In the genomic region with DNA sequence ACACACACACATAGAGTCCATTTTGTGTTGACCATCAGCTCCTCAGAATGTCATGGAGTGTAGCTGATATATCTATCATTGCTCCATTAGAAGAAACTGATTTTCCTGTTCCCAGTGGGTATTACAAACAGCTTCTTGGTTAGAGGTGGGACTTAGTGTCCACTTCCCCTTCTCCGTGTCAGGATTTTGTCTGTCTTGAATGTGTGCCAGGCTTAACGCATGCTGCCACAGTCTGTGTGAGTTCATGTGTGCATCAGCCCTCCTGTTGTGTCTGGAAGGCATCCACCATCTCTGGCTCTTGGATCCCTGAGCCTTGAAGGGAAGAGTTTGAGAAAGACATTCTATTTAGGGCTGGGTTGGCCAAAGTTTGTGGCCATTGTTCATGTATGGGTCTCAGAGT, we compare ENCODE assay signal across 23 mouse cellular contexts. TPM values are rescaled to one million over a fixed set of nuclear protein-coding genes. Genes with fewer than 3 reads are reported as not detected.
DNase-seq lines count a peak whose midpoint lies in the region; ATAC-seq and TF ChIP-seq lines count a peak whose summit lies in the region.
"Had no signal": no experiment of that assay in that cellular context is flagged by ENCODE, and none has a peak within 500 bp of the region (broad histone marks: within the 10 kb centered on the region; RNA-seq: fewer than 3 reads in every experiment).

No protein-coding gene starts in this region.

- DNase-seq in cerebellum, postnatal 25 days, result peak; percentile 10 to 31
- DNase-seq in cerebellum, adult 9-11 months, result no peak
- peak; percentile 3 for DNase-seq in liver, adult 2 months (ENCODE audit: extremely low read depth, low read depth, low spot score)
- DNase-seq in 416B (ENCODE audit: low read depth), result peak; percentile 41
- DNase-seq in brain, embryonic 14.5 days (ENCODE audit: low read depth), result peak; percentile 42
- DNase-seq in adrenal gland, postnatal 14 days, result no peak
- DNase-seq: cerebellum, adult 11 months; forebrain, postnatal 0 days; layer of hippocampus, postnatal 36 days; liver, embryonic 13.5 days; midbrain, embryonic 14.5 days; right cerebral cortex, adult 18-20 months; thymus, postnatal 4 days had no signal

- no peak for TF ChIP-seq POLR2A in liver, adult 2 months (IDR thresholded peaks at IDR 0.05; ENCODE audit: extremely low read depth, insufficient read depth, low read length)
- no peak for TF ChIP-seq POLR2A in brain, embryonic 14.5 days (IDR thresholded peaks at IDR 0.05; ENCODE audit: borderline replicate concordance, extremely low read depth, insufficient read depth, insufficient read length, poor library complexity, severe bottlenecking)

- H3K27me3 ChIP-seq in liver, adult 2 months (ENCODE audit: control insufficient read depth, insufficient read depth, low read length), result no peaks in the 10 kb centered on the region
- no peaks in the 10 kb centered on the region for H3K27me3 ChIP-seq in liver, embryonic 12.5 days (replicated peaks)
- H3K27me3 ChIP-seq: embryonic facial prominence, embryonic 13.5 days; heart, embryonic 13.5 days; hindbrain, embryonic 15.5 days; limb, embryonic 13.5 days; liver, embryonic 13.5 days; neural tube, embryonic 15.5 days had no signal

- H3K4me2 ChIP-seq in liver, embryonic 12.5 days, result no peak overlapping the region
- H3K4me2 ChIP-seq: embryonic facial prominence, embryonic 13.5 days; heart, embryonic 13.5 days; hindbrain, embryonic 15.5 days; limb, embryonic 13.5 days; liver, embryonic 13.5 days; neural tube, embryonic 15.5 days had no signal

- H3K9me3 ChIP-seq in liver, embryonic 12.5 days (replicated peaks), result no peaks in the 10 kb centered on the region
- H3K9me3 ChIP-seq: forebrain, embryonic 10.5 days; heart, embryonic 13.5 days; hindbrain, embryonic 15.5 days; limb, embryonic 13.5 days; liver, embryonic 13.5 days; neural tube, embryonic 15.5 days had no signal

- no peak overlapping the region for H3K9ac ChIP-seq in liver, adult 2 months (ENCODE audit: low read depth, low read length)
- no peak overlapping the region for H3K9ac ChIP-seq in liver, embryonic 12.5 days
- H3K9ac ChIP-seq: embryonic facial prominence, embryonic 13.5 days; forebrain, postnatal 0 days; heart, embryonic 13.5 days; hindbrain, embryonic 15.5 days; limb, embryonic 13.5 days; liver, embryonic 13.5 days; neural tube, embryonic 15.5 days had no signal

- TF ChIP-seq CTCF in liver, adult 2 months (IDR thresholded peaks at IDR 0.05; ENCODE audit: low read depth, low read length), result no peak
- TF ChIP-seq CTCF in brain, embryonic 14.5 days (IDR thresholded peaks at IDR 0.05; ENCODE audit: borderline replicate concordance, extremely low read depth, insufficient read depth, insufficient read length), result no peak

- WGBS in liver, adult 2 months, result 45% methylated on average over 2 of the region's 2 CpGs
- WGBS in liver, embryonic 12.5 days (ENCODE audit: insufficient replicate concordance), result 37% methylated on average over 2 of the region's 2 CpGs

- H3K27ac ChIP-seq in liver, adult 2 months (replicated peaks; ENCODE audit: insufficient read depth, low read depth, low read length), result no peak overlapping the region
- H3K27ac ChIP-seq in liver, embryonic 12.5 days, result no peak overlapping the region
- H3K27ac ChIP-seq: embryonic facial prominence, embryonic 13.5 days; forebrain, embryonic 10.5 days; heart, embryonic 13.5 days; hindbrain, embryonic 15.5 days; kidney, postnatal 0 days; limb, embryonic 13.5 days; liver, embryonic 13.5 days; neural tube, embryonic 15.5 days had no signal

- H3K36me3 ChIP-seq in liver, adult 2 months (ENCODE audit: control insufficient read depth, insufficient read depth, low read length), result no peaks in the 10 kb centered on the region
- H3K36me3 ChIP-seq in liver, embryonic 12.5 days, result no peaks in the 10 kb centered on the region
- H3K36me3 ChIP-seq: embryonic facial prominence, embryonic 13.5 days; forebrain, embryonic 10.5 days; heart, embryonic 13.5 days; hindbrain, embryonic 15.5 days; limb, embryonic 13.5 days; liver, embryonic 13.5 days; neural tube, embryonic 15.5 days had no signal

- H3K4me1 ChIP-seq in liver, adult 2 months (ENCODE audit: control insufficient read depth, insufficient read depth, low read length), result peaks cover 3% of the 10 kb centered on the region; the same call in 1 of the 2 replicates
- H3K4me1 ChIP-seq in liver, embryonic 12.5 days, result no peaks in the 10 kb centered on the region
- H3K4me1 ChIP-seq: embryonic facial prominence, embryonic 13.5 days; hindbrain, embryonic 15.5 days; liver, embryonic 13.5 days; neural tube, embryonic 15.5 days had no signal

- no peak for ATAC-seq in liver, embryonic 12.5 days
- ATAC-seq in megakaryocyte-erythroid progenitor cell, adult 5-6 weeks (replicated peaks; ENCODE audit: low FRiP score, low TSS enrichment, poor library complexity, severe bottlenecking), result no peak
- ATAC-seq: CD4-positive, CD25-positive, alpha-beta regulatory T cell, adult 4 months had no signal

- no peaks in the 10 kb centered on the region for H3K79me2 ChIP-seq in liver, adult 2 months (ENCODE audit: control insufficient read depth, insufficient read depth, low read length)

- no peak overlapping the region for H3K4me3 ChIP-seq in liver, adult 2 months (ENCODE audit: insufficient read depth, low read depth, low read length)
- H3K4me3 ChIP-seq in liver, embryonic 12.5 days, result no peak overlapping the region
- H3K4me3 ChIP-seq: embryonic facial prominence, embryonic 13.5 days; forebrain, embryonic 10.5 days; heart, embryonic 13.5 days; hindbrain, embryonic 15.5 days; limb, embryonic 13.5 days; liver, embryonic 13.5 days; neural tube, embryonic 15.5 days had no signal

RNA-seq across cellular contexts. Expression of gene Slc1a1, which starts 57.2 kb away (rescaled TPM):
- 0.27 TPM in 1 of 2 replicates, not detected in the other for total RNA-seq in liver, adult 2 months (2014; rRNA removed)
- polyA plus RNA-seq in liver, adult 2 months (2012; rRNA removed), result not detected in 2 replicates
- 0.04 and 0.06 TPM in 2 replicates for polyA plus RNA-seq in liver, embryonic 12.5 days (2016; fragmentation: Nextera tagmentation; extraction: Ambion mirVana)
- 15.0 and 22.2 TPM in 2 replicates for polyA plus RNA-seq in brain, embryonic 14.5 days (2012; rRNA removed)
- 1.4 and 1.6 TPM in 2 replicates for total RNA-seq in adrenal gland, postnatal 14 days (2021)
- total RNA-seq in megakaryocyte-erythroid progenitor cell, adult 5-6 weeks (2014; fragmentation: Nextera tagmentation), result not detected in 2 replicates
- not detected in 2 replicates for total RNA-seq in megakaryocyte-erythroid progenitor cell, adult 5-6 weeks (2017)

Comparison
In these comparisons a context has a peak if more than half of its experiments do, and no peak if none do; other contexts are left out.
1. DNase-seq: peak in cerebellum, postnatal 25 days (2 of 2), liver, adult 2 months (single experiment), 416B (single experiment) and brain, embryonic 14.5 days (single experiment); none in cerebellum, adult 9-11 months (single experiment) and adrenal gland, postnatal 14 days (single experiment).